8 mouse cellular contexts compared by ENCODE assay signal in the genomic region with DNA sequence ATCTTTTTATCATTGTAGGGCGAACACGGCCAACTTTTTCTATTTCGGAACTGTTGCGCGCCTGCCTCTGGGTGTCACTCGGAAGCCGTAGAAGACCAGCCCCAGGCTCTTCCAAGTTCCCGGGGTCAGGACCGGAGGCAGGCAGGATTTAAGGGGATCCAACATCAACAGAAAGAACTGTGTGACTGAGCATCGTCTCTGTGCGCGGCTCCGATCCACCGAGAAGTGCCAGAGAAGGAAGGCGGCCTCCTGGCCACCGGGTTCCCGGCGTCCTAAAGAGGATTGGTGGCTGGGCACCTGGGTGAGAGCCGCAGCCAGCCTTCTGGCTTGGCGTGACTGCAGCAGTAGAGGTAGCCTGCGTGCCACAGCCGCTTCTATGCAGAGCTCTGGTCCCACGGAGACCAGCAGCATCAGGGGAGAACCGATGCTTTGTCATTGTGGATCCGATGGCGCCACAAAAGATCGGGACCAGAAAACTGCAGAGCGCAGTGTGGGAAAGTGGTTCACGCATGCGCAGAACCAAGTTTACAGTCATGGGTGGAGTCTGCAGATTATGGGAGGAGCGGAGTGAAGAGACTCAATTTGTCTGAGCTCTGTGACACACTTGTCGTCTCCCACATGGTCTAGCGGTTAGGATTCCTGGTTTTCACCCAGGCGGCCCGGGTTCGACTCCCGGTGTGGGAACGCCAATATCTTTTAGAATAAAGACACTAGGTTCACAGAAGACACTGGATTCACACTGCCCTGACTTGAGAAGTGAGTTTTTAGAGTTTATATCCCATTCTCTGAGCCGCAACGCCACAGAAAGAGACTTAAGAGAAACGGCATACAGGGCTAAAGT. TPM values are rescaled to one million over a fixed set of nuclear protein-coding genes. Genes with fewer than 3 reads are reported as not detected.
DNase-seq lines count a peak whose midpoint lies in the region; ATAC-seq lines count a peak whose summit lies in the region.

No protein-coding gene starts in this region.

- no peaks in the 10 kb centered on the region for H3K36me3 ChIP-seq in forebrain, embryonic 14.5 days (ENCODE audit: control insufficient read depth, insufficient read depth, low read length)
- no peaks in the 10 kb centered on the region for H3K36me3 ChIP-seq in neural tube, embryonic 15.5 days

- peak; percentile 94 for ATAC-seq in forebrain, embryonic 14.5 days
- peak; percentile 94 for ATAC-seq in neural tube, embryonic 15.5 days (ENCODE audit: low FRiP score)

- intact Hi-C loops in heart, postnatal 14 days (cut with DNase I), result loop anchor here (1.0 to 10.0 kb wide), 4 partner anchors 162 to 862 kb away; a partner anchor contains a TSS

- peak overlapping the region; percentile 55 for H3K4me3 ChIP-seq in forebrain, embryonic 14.5 days (ENCODE audit: low read depth, low read length)
- H3K4me3 ChIP-seq in neural tube, embryonic 15.5 days (replicated peaks), result peak overlapping the region; percentile 77

- H3K27ac ChIP-seq in forebrain, embryonic 14.5 days (ENCODE audit: low read depth, low read length), result peak overlapping the region; percentile 95
- peak overlapping the region; percentile 98 for H3K27ac ChIP-seq in neural tube, embryonic 15.5 days (replicated peaks)

- H3K4me1 ChIP-seq in forebrain, embryonic 14.5 days (ENCODE audit: control insufficient read depth, insufficient read depth, low read length), result peaks cover 17% of the 10 kb centered on the region
- H3K4me1 ChIP-seq in neural tube, embryonic 15.5 days, result peaks cover 14% of the 10 kb centered on the region

- no peaks in the 10 kb centered on the region for H3K9me3 ChIP-seq in forebrain, embryonic 14.5 days (replicated peaks; ENCODE audit: control insufficient read depth, low read length)
- no peaks in the 10 kb centered on the region for H3K9me3 ChIP-seq in neural tube, embryonic 15.5 days (replicated peaks)

- peak overlapping the region; percentile 79 for H3K9ac ChIP-seq in forebrain, embryonic 14.5 days (ENCODE audit: low read length)
- H3K9ac ChIP-seq in neural tube, embryonic 15.5 days (replicated peaks), result peak overlapping the region; percentile 89

- H3K4me2 ChIP-seq in forebrain, embryonic 14.5 days (ENCODE audit: low read length), result peak overlapping the region; percentile 54
- H3K4me2 ChIP-seq in neural tube, embryonic 15.5 days, result peak overlapping the region; percentile 69

- peak; percentile 97 for DNase-seq in ES-CJ7 (ENCODE audit: low read depth, low spot score)
- DNase-seq in cerebellum, adult 11 months, result peak; percentile 95
- peak; percentile 98 for DNase-seq in forebrain, embryonic 14.5 days (ENCODE audit: low spot score)
- DNase-seq in heart, postnatal 14 days, result peak; percentile 94 to 95
- DNase-seq in layer of hippocampus, adult 11-12 months (ENCODE audit: low spot score), result peak; percentile 97
- peak; percentile 92 to 93 for DNase-seq in lung, adult 18-20 months
- peak; percentile 85 for DNase-seq in testis, postnatal 14 days (ENCODE audit: low spot score)

- no peaks in the 10 kb centered on the region for H3K27me3 ChIP-seq in forebrain, embryonic 14.5 days (replicated peaks; ENCODE audit: control insufficient read depth, insufficient read depth, low read length)
- H3K27me3 ChIP-seq in neural tube, embryonic 15.5 days (replicated peaks), result no peaks in the 10 kb centered on the region

- under 1% methylated on average over 41 of the region's 41 CpGs for WGBS in forebrain, embryonic 14.5 days
- under 1% methylated on average over 41 of the region's 41 CpGs for WGBS in neural tube, embryonic 15.5 days

RNA-seq across cellular contexts. Expression of a gene that starts 41.7 kb away (rescaled TPM):
- 13.8 and 15.0 TPM in 2 replicates for polyA plus RNA-seq in forebrain, embryonic 14.5 days (2014; fragmentation: Nextera tagmentation; extraction: Ambion mirVana)
- total RNA-seq in heart, postnatal 14 days (2021), result 1 to 10 TPM; 3.1 to 3.6 TPM
- polyA plus RNA-seq in neural tube, embryonic 15.5 days (2015; fragmentation: Nextera tagmentation; extraction: Ambion mirVana), result 12.1 and 14.1 TPM in 2 replicates

RNA-seq across cellular contexts. Expression of a gene that starts 41.8 kb away (rescaled TPM):
- 13.0 and 14.3 TPM in 2 replicates for polyA plus RNA-seq in forebrain, embryonic 14.5 days (2014; fragmentation: Nextera tagmentation; extraction: Ambion mirVana)
- total RNA-seq in heart, postnatal 14 days (2021), result 10 to 100 TPM; 11.7 to 12.2 TPM
- 9.5 and 10.0 TPM in 2 replicates for polyA plus RNA-seq in neural tube, embryonic 15.5 days (2015; fragmentation: Nextera tagmentation; extraction: Ambion mirVana)

Comparison
In these comparisons a context has a peak if more than half of its experiments do, and no peak if none do; other contexts are left out.
1. Peak in every context shown above with its lines: DNase-seq, ATAC-seq, H3K4me3 ChIP-seq and H3K27ac ChIP-seq.